Mouse (Mus musculus) limb, embryonic 14.5 days (tissue): ENCODE results near the gene Nol6. TPM values are rescaled to one million over a fixed set of nuclear protein-coding genes. Genes with fewer than 3 reads are reported as not detected.
A peak's percentile ranks its signal among the peaks of the same experiment; 100 is the strongest.

Experiments
- ATAC-seq: fragments of 200-750 bp; cut with Nextera tagmentation; 2 replicates; pipeline ENCODE4 v1.8.0; 2017; ENCODE audit warnings: low read depth, moderate number of reproducible peaks, moderate TSS enrichment; ENCODE audit not compliant: low FRiP score
- DNase-seq: peaks from one replicate; pipeline ENCODE4 v3.0.0-alpha.2; 2015; ENCODE audit warnings: low spot score
- H3K27ac ChIP-seq: fragments of 300-500 bp; sonication (generic); replicated peaks from 2 replicates; pipeline ENCODE4 v1.5.1; 2014; ENCODE audit warnings: low read depth, mild to moderate bottlenecking, low read length, moderate library complexity, mixed read lengths
- H3K27me3 ChIP-seq: fragments of 300-500 bp; sonication (generic); 2 replicates; pipeline ENCODE4 v1.6.1; 2014; ENCODE audit warnings: low read length, mixed read lengths; ENCODE audit not compliant: control insufficient read depth, insufficient read depth
- H3K36me3 ChIP-seq: fragments of 300-500 bp; sonication (generic); 2 replicates; pipeline ENCODE4 v1.6.1; 2014; ENCODE audit warnings: mild to moderate bottlenecking, low read length, moderate library complexity, mixed read lengths; ENCODE audit not compliant: control insufficient read depth, insufficient read depth
- H3K4me1 ChIP-seq: fragments of 300-500 bp; sonication (generic); 2 replicates; pipeline ENCODE4 v1.6.1; 2014; ENCODE audit warnings: antibody characterized with exemption, low read length, mixed read lengths; ENCODE audit not compliant: control insufficient read depth, insufficient read depth
- H3K4me2 ChIP-seq: fragments of 300-500 bp; sonication (generic); replicated peaks from 2 replicates; pipeline ENCODE4 v1.6.1; 2014; ENCODE audit warnings: low read depth, mild to moderate bottlenecking, low read length, moderate library complexity; ENCODE audit not compliant: severe bottlenecking
- H3K4me3 ChIP-seq: fragments of 300-500 bp; sonication (generic); replicated peaks from 2 replicates; pipeline ENCODE4 v1.5.1; 2014; ENCODE audit warnings: low read length
- H3K9ac ChIP-seq: fragments of 300-500 bp; sonication (generic); 2 replicates; pipeline ENCODE4 v1.6.1; 2014; ENCODE audit warnings: mild to moderate bottlenecking, low read depth, low read length, moderate library complexity; ENCODE audit not compliant: severe bottlenecking
- H3K9me3 ChIP-seq: fragments of 300-500 bp; sonication (generic); 2 replicates; pipeline ENCODE4 v1.6.1; 2016; ENCODE audit warnings: low read length; ENCODE audit not compliant: control insufficient read depth
- POLR2A ChIP-seq: fragments of 200-500 bp; IDR thresholded peaks from 2 replicates; pipeline ENCODE4 v1.8.0; 2012; ENCODE audit warnings: inconsistent platforms, mild to moderate bottlenecking, moderate library complexity, borderline replicate concordance; ENCODE audit not compliant: insufficient read depth, insufficient read length; ENCODE audit errors: extremely low read depth
- WGBS: fragments of 180-500 bp; shearing (Covaris S2); extraction: QIAGEN DNeasy Blood & Tissue Kit; methylation state at CpG from one replicate; pipeline ENCODE4 v1.1.7; 2014; 5-methylcytosine and 5-hydroxymethylcytosine counted together
- polyA plus RNA-seq, 2 experiments: library from polyadenylated mRNA; depleted of rRNA in 1 of 2; stranded (reverse) in 1 of 2; unstranded in 1 of 2; fragments of >200 nt; fragmentation: Nextera tagmentation in 1 of 2; extraction: Ambion mirVana in 1 of 2; gene quantifications; 2 replicates each; pipeline versions ENCODE4 v1.2.1 to v1.2.3; 2012 to 2014

The Nol6 gene
- polyA plus RNA-seq, 2 experiments = 29.2 to 39.1 TPM

DNA sequence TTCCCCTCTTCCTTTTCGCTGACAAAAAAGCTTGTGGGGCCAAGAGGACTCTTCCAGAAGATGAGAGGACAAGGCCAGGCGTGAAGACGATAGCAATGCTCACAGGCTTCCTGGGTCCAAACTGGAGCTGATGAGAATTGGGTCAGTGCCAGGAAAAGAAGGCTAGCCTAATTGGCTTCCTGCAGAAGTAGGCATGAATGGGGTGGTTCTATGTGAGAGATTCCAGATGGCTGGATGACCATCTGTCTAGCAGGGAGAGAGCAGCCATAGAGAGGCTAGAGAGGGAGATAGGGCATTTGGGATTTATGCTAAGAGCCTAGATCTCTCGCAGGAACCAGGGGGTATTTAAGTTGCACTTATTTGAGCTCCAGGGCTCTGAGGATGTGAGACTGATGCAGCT is 16.8 kb downstream of the Nol6 start:
- Histone ChIP-seq H3K4me2 (no peak overlapping the region), H3K27me3 (no peaks in the 10 kb centered on the region), H3K4me3 (no peak overlapping the region), H3K9me3 (no peaks in the 10 kb centered on the region), H3K4me1 (no peaks in the 10 kb centered on the region), H3K36me3 (no peaks in the 10 kb centered on the region), H3K9ac (no peak overlapping the region), H3K27ac (no peak overlapping the region)
- WGBS = 72% methylated on average over 4 of the region's 4 CpGs
- DNase-seq (no peak), ATAC-seq (no peak)
- no peak for TF ChIP-seq POLR2A

DNA sequence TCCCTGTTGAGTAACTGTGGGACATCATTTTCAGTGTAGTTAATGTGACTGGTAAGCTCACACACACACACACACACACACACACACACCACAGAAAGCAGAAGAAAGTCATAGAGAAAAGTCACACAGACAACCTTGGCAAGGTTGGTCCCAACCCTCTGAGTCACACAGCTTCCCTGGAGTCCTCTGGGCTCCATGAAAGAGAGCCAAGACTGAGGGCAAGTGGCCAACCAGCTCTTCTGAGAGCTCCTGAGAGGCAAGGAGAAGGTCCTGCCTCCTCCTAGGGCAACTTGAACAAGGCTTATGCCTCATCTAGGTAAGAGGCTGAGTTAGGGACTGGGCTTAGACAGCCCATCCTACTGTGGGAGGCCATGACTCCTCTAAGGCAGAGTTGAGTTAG is 21.4 kb downstream of the Nol6 start:
- no peak overlapping the region for H3K27ac ChIP-seq
- no peaks in the 10 kb centered on the region for H3K36me3 ChIP-seq
- no peak overlapping the region for H3K4me3 ChIP-seq
- ATAC-seq (no peak), DNase-seq (no peak)
- peaks cover 8% of the 10 kb centered on the region for H3K27me3 ChIP-seq
- H3K9me3 ChIP-seq = no peaks in the 10 kb centered on the region
- no peak for TF ChIP-seq POLR2A
- H3K4me1 ChIP-seq = peaks cover 7% of the 10 kb centered on the region; the same call in 1 of the 2 replicates
- no peak overlapping the region for H3K4me2 ChIP-seq
- no peak overlapping the region for H3K9ac ChIP-seq

DNA sequence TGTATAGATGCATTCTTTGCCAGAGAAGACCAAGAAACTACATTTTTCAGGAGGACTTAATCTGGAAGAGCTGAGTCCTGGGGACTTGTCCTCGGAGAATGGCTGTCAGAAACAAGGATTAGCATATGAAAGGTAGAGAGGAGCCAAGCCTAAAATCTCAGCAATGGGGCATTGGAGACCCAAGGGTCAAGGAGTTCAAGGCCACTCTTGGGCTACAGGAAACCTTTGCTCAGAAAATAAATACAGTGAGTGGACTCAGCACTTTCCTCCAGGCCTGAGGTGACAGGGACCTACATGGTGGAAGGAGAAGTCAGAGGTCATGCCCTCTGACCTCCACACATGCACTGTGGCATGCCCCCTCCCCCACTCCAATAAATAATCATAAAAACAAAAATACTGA is 23.3 kb downstream of the Nol6 start:
- Histone ChIP-seq H3K4me3 (no peak overlapping the region), H3K27me3 (peaks cover 20% of the 10 kb centered on the region), H3K9ac (no peak overlapping the region), H3K4me1 (peaks cover 10% of the 10 kb centered on the region; the same call in 1 of the 2 replicates), H3K27ac (no peak overlapping the region), H3K36me3 (no peaks in the 10 kb centered on the region), H3K4me2 (no peak overlapping the region), H3K9me3 (no peaks in the 10 kb centered on the region)
- no peak for TF ChIP-seq POLR2A
- ATAC-seq = no peak
- WGBS = 74% methylated on average over 1 of the region's 1 CpGs
- no peak for DNase-seq

DNA sequence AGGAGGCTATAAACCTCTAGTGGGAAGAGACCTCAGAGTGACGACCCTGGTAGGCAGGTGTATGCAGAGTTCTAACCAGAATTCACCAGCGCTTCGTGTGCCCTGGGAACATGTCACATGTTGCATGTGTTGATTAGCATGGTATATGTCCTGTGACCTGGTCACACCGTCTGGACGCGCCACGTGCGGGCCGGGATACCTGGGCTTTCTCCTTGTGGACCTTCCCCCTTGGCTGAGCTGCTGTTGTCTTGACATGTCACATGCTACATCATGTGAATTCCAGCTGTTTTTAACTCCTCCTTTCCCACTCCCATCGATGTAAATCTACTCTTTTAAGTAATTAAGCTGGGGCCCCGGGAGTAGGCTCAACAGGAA is 25.7 kb downstream of the Nol6 start:
- DNase-seq (no peak), ATAC-seq (no peak)
- Histone ChIP-seq H3K9me3 (no peaks in the 10 kb centered on the region), H3K36me3 (no peaks in the 10 kb centered on the region), H3K27me3 (peaks cover 20% of the 10 kb centered on the region), H3K4me3 (peak overlapping the region; percentile 39), H3K4me1 (peaks cover 12% of the 10 kb centered on the region; the same call in 1 of the 2 replicates), H3K4me2 (peak overlapping the region; percentile 90), H3K27ac (no peak overlapping the region), H3K9ac (no peak overlapping the region)
- 17% methylated on average over 11 of the region's 11 CpGs for WGBS
- TF ChIP-seq POLR2A = no peak

DNA sequence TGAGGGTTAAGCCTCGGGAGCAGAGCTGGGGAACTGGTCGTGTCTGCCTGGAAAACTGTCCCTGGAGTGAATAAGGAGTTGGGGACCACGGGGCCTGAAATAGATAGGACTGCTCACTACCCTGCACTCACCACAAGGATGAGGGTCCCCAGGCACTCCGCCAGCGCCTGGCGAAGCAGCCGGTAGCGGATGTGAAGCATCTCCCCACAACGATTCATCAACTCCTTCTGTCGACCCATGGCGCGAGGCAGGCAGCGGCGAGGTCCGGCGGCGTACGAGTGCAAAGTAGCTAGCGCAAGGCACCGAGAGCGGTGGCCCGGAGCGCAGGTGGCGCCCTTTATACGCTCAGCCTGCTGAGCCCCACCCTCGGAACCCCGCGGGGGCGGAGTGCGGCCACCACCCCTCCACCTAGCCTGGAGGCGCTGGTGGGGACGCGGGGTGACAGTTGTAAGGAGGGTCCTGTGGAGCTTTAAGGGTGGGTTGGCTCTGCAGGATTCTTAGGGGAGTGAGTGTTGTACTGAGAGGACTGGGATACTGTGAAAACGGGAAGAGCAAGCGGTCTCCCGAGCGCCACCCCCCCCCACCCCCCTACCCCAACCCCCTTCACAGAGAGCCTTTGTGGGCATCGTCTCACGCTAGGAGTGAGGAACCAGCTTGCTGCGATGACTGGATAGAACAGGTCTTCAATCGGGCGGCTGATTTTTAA is 26.2 kb downstream of the Nol6 start, which contains the start of gene Aqp3:
TSS of gene Aqp3 (minus strand) at position 313 of the 706 bp plus-strand sequence.
- Histone ChIP-seq H3K36me3 (no peaks in the 10 kb centered on the region), H3K27me3 (peaks cover 20% of the 10 kb centered on the region), H3K9me3 (no peaks in the 10 kb centered on the region), H3K27ac (no peak within 1 kb of the TSS), H3K4me3 (peak within 1 kb of the TSS; percentile 39), H3K4me2 (peak within 1 kb of the TSS; percentile 90), H3K9ac (peak within 1 kb of the TSS; percentile 43), H3K4me1 (peaks cover 12% of the 10 kb centered on the region; the same call in 1 of the 2 replicates)
- WGBS = under 1% methylated on average over 42 of the region's 42 CpGs
- ATAC-seq (no peak), DNase-seq (no peak)
- TF ChIP-seq POLR2A = no peak
